In genomic region chr7:64125994-64126393, GRCm38 (mm10) we compare ENCODE assay signal across 10 mouse cellular contexts. TPM values are rescaled to one million over a fixed set of nuclear protein-coding genes. Genes with fewer than 3 reads are reported as not detected.
"Had no signal": no experiment of that assay in that cellular context is flagged by ENCODE, and none has a peak within 500 bp of the region (broad histone marks: within the 10 kb centered on the region; RNA-seq: fewer than 3 reads in every experiment).

No protein-coding gene starts in this region.

RNA-seq across cellular contexts. Expression of gene Trpm1, which starts 27.6 kb away (rescaled TPM):
- polyA plus RNA-seq: liver, embryonic 12.5 days; liver, embryonic 13.5 days; liver, embryonic 14.5 days; liver, embryonic 15.5 days; liver, embryonic 16.5 days; liver, postnatal 0 days; lung, embryonic 14.5 days; lung, embryonic 15.5 days; lung, postnatal 0 days; macrophage had no signal
